Mouse (Mus musculus) neural tube, embryonic 11.5 days (tissue): ENCODE measurements around the gene Myrfl. TPM values are rescaled to one million over a fixed set of nuclear protein-coding genes. Genes with fewer than 3 reads are reported as not detected.
A peak's percentile ranks its signal among the peaks of the same experiment; 100 is the strongest.

ENCODE experiments used
- ATAC-seq: fragments of 200-750 bp; cut with Nextera tagmentation; 2 replicates; pipeline ENCODE4 v1.8.0; 2017; ENCODE audit warnings: moderate number of reproducible peaks, mild to moderate bottlenecking, moderate TSS enrichment, moderate library complexity; ENCODE audit not compliant: insufficient read depth, low FRiP score, low TSS enrichment
- DNase-seq: peaks from one replicate; pipeline ENCODE4 v3.0.0-alpha.2; 2015; ENCODE audit warnings: low spot score
- H3K27ac ChIP-seq: fragments of 300-500 bp; sonication (generic); 2 replicates; pipeline ENCODE4 v1.5.1; 2014; ENCODE audit warnings: low read depth, mild to moderate bottlenecking, low read length
- H3K27me3 ChIP-seq: fragments of 300-500 bp; sonication (generic); 2 replicates; pipeline ENCODE4 v1.6.1; 2014; ENCODE audit warnings: mild to moderate bottlenecking, low read length, mixed read lengths; ENCODE audit not compliant: control insufficient read depth, insufficient read depth
- H3K36me3 ChIP-seq: fragments of 300-500 bp; sonication (generic); 2 replicates; pipeline ENCODE4 v1.6.1; 2014; ENCODE audit warnings: mild to moderate bottlenecking, low read length, moderate library complexity, mixed read lengths; ENCODE audit not compliant: control insufficient read depth, insufficient read depth
- H3K4me1 ChIP-seq: fragments of 300-500 bp; sonication (generic); 2 replicates; pipeline ENCODE4 v1.6.1; 2014; ENCODE audit warnings: low read length, mixed read lengths; ENCODE audit not compliant: control insufficient read depth, insufficient read depth
- H3K4me2 ChIP-seq: fragments of 300-500 bp; sonication (generic); 2 replicates; pipeline ENCODE4 v1.6.1; 2014; ENCODE audit warnings: low read depth, mild to moderate bottlenecking, moderate library complexity
- H3K4me3 ChIP-seq: fragments of 300-500 bp; sonication (generic); 2 replicates; pipeline ENCODE4 v1.5.1; 2014; ENCODE audit warnings: low read depth, low read length
- H3K9ac ChIP-seq: fragments of 300-500 bp; sonication (generic); 2 replicates; pipeline ENCODE4 v1.6.1; 2014; ENCODE audit warnings: mild to moderate bottlenecking, low read length
- H3K9me3 ChIP-seq: fragments of 300-500 bp; sonication (generic); 2 replicates; pipeline ENCODE4 v1.6.1; 2016; ENCODE audit warnings: low read length; ENCODE audit not compliant: control insufficient read depth
- WGBS: fragments of 180-500 bp; shearing (Covaris S2); extraction: QIAGEN DNeasy Blood & Tissue Kit; methylation state at CpG from one replicate; pipeline ENCODE4 v1.1.7; 2014; 5-methylcytosine and 5-hydroxymethylcytosine counted together
- polyA plus RNA-seq: library from polyadenylated mRNA; unstranded; fragments of >200 nt; fragmentation: Nextera tagmentation; extraction: Ambion mirVana; gene quantifications from 2 replicates; pipeline ENCODE4 v1.2.1, GENCODE M21; 2014

Gene Myrfl
- polyA plus RNA-seq, 1 experiment from 2014 or later, result 0.46 TPM

DNA sequence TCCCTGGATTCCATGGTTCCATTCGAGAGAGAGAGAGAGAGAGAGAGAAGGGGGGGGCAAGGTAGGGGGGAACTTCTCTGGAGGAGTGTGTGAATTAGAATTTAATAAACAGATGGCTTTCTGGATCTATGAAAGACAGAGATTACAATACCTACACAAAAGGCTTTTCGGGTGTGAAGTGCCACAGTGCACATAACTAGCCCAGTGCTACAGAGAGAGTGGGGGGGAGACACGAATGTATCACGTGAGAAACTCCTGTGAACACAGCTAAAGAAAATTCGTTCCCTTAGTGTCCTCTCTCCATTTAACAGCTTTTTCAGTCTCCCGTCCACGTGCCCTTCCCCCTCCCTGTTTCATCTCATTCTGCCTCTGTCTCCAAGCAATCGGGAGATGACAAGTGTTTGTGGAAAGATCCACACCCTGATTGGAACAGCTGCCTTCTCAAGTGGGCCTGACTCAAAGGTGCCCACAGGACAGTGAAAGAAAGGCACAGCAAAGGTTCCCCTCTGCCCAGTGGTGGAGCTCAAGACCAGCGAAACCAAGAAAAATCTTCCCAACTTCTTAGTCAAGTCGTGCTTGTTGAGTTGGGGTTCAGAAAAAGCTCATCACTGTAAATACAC lies 166.6 kb downstream of the Myrfl start:
- Histone ChIP-seq H3K27me3 (no peaks in the 10 kb centered on the region), H3K9ac (no peak overlapping the region), H3K9me3 (no peaks in the 10 kb centered on the region), H3K4me2 (no peak overlapping the region), H3K4me3 (no peak overlapping the region), H3K27ac (no peak overlapping the region), H3K36me3 (no peaks in the 10 kb centered on the region), H3K4me1 (no peaks in the 10 kb centered on the region)
- 76% methylated on average over 10 of the region's 10 CpGs for WGBS
- ATAC-seq, result no peak
- DNase-seq, result no peak

GRCm38 (mm10) chr10:116728860-116729259 lies 167.9 kb downstream of the Myrfl start:
- H3K9me3 ChIP-seq, result no peaks in the 10 kb centered on the region
- no peak overlapping the region for H3K27ac ChIP-seq
- no peak for ATAC-seq
- no peak overlapping the region for H3K4me3 ChIP-seq
- H3K9ac ChIP-seq, result no peak overlapping the region
- H3K4me2 ChIP-seq, result no peak overlapping the region
- no peaks in the 10 kb centered on the region for H3K4me1 ChIP-seq
- H3K27me3 ChIP-seq, result no peaks in the 10 kb centered on the region
- H3K36me3 ChIP-seq, result no peaks in the 10 kb centered on the region
- WGBS, result 69% methylated on average over 8 of the region's 10 CpGs
- DNase-seq, result no peak

- peak overlapping the region; percentile 3; the same call in 1 of the 2 replicates for H3K4me2 ChIP-seq
- no peak overlapping the region for H3K27ac ChIP-seq
- no peak for DNase-seq
- no peak overlapping the region for H3K9ac ChIP-seq
- 33% methylated on average over 13 of the region's 14 CpGs for WGBS
- ATAC-seq, result no peak
- no peaks in the 10 kb centered on the region for H3K4me1 ChIP-seq
- no peak overlapping the region for H3K4me3 ChIP-seq
- H3K9me3 ChIP-seq, result no peaks in the 10 kb centered on the region
- no peaks in the 10 kb centered on the region for H3K27me3 ChIP-seq
- no peaks in the 10 kb centered on the region for H3K36me3 ChIP-seq
These were observed 168.9 kb downstream of the Myrfl start for GRCm38 (mm10) chr10:116727702-116728298.

Other genes with a start within 250 kb of the Myrfl start
- 45.8 and 49.1 TPM in 2 replicates for gene Rab3ip, start 53.9 kb upstream of the Myrfl start, polyA plus RNA-seq
- gene Gm10271, start 75.7 kb upstream of the Myrfl start, polyA plus RNA-seq, result not detected in 2 replicates
- gene Best3, start 89.4 kb upstream of the Myrfl start, polyA plus RNA-seq, result 0.34 and 0.50 TPM in 2 replicates
- gene Lrrc10, start 148.4 kb upstream of the Myrfl start, polyA plus RNA-seq, result not detected in 2 replicates
- gene Cct2, start 166.9 kb upstream of the Myrfl start, polyA plus RNA-seq, result 351 and 353 TPM in 2 replicates